Mouse (Mus musculus) CH12.LX (cell line): ENCODE data around the gene Tll2. TPM values are rescaled to one million over a fixed set of nuclear protein-coding genes. Genes with fewer than 3 reads are reported as not detected.
A peak's percentile ranks its signal among the peaks of the same experiment; 100 is the strongest.

ENCODE experiments used
- DNase-seq: peaks from one replicate; pipeline ENCODE4 v3.0.0-alpha.2; 2013; ENCODE audit errors: extremely low read depth
- H3K27ac ChIP-seq: 2 replicates; pipeline ENCODE4 v1.5.1; 2012; ENCODE audit warnings: low read depth, mild to moderate bottlenecking, control low read depth, moderate library complexity; ENCODE audit not compliant: insufficient read depth
- H3K27me3 ChIP-seq: replicated peaks from 2 replicates; pipeline ENCODE3; 2012; ENCODE audit warnings: inconsistent platforms
- H3K36me3 ChIP-seq, 2 experiments: replicated peaks in 1 of 2; 2 replicates each; pipeline versions ENCODE3 to v1.6.1; 2012; ENCODE audit warnings: inconsistent platforms in 1 of 2, low read length in 1 of 2, mild to moderate bottlenecking in 1 of 2, mixed read lengths in 1 of 2, moderate library complexity in 1 of 2; ENCODE audit not compliant: control insufficient read depth in 1 of 2, insufficient read depth in 1 of 2
- H3K4me1 ChIP-seq, 2 experiments: 2 replicates each; pipeline ENCODE4 v1.6.1; 2012; ENCODE audit warnings: inconsistent platforms in 1 of 2, moderate library complexity in 1 of 2; ENCODE audit not compliant: insufficient read depth in 2 of 2, control insufficient read depth in 1 of 2
- H3K4me2 ChIP-seq: 2 replicates; pipeline ENCODE4 v1.6.1; 2012; ENCODE audit warnings: low read depth, mild to moderate bottlenecking, control low read depth; ENCODE audit not compliant: poor library complexity, insufficient read depth, severe bottlenecking
- H3K4me3 ChIP-seq, 3 experiments: fragments of 150-350 bp in 1 of 3; sonication (generic) in 1 of 3; replicated peaks in 1 of 3; 2 replicates each; pipeline versions ENCODE3 to v1.5.1; 2011 to 2012; ENCODE audit warnings: low read depth in 2 of 3, low read length in 2 of 3, mild to moderate bottlenecking in 2 of 3, moderate library complexity in 2 of 3, control low read depth in 1 of 3, improper control_type of control experiment in 1 of 3, inconsistent platforms in 1 of 3, mixed read lengths in 1 of 3; ENCODE audit not compliant: poor library complexity in 1 of 3
- H3K79me2 ChIP-seq: replicated peaks from 2 replicates; pipeline ENCODE4 v1.6.1; 2012; ENCODE audit warnings: mild to moderate bottlenecking, moderate library complexity; ENCODE audit not compliant: control insufficient read depth, poor library complexity, insufficient read depth, severe bottlenecking; ENCODE audit errors: extremely low read depth
- H3K9ac ChIP-seq: 2 replicates; pipeline ENCODE4 v1.6.1; 2012; ENCODE audit warnings: low read depth, mild to moderate bottlenecking, control low read depth, moderate library complexity; ENCODE audit not compliant: insufficient read depth
- H3K9me3 ChIP-seq: replicated peaks from 2 replicates; pipeline ENCODE3; 2012; ENCODE audit warnings: low read length, inconsistent platforms, mixed read lengths
- BHLHE40 ChIP-seq: IDR thresholded peaks from 2 replicates; pipeline ENCODE4 v1.6.1; 2011; ENCODE audit warnings: mild to moderate bottlenecking, low read depth, low read length, improper control_type of control experiment
- CHD1 ChIP-seq: IDR thresholded peaks from 2 replicates; pipeline ENCODE4 v1.6.1; 2012; ENCODE audit warnings: low read depth, low read length, improper control_type of control experiment, inconsistent platforms
- CTCF ChIP-seq, 2 experiments: IDR thresholded peaks in 1 of 2; conservative IDR thresholded peaks in 1 of 2; 2 replicates each; pipeline ENCODE4 v1.5.1; 2011 to 2012; ENCODE audit warnings: low read depth in 2 of 2, low read length in 2 of 2, improper control_type of control experiment in 1 of 2, inconsistent platforms in 1 of 2, mild to moderate bottlenecking in 1 of 2, moderate library complexity in 1 of 2
- EP300 ChIP-seq: IDR thresholded peaks from 2 replicates; pipeline ENCODE4 v1.6.1; 2011; ENCODE audit warnings: low read length, improper control_type of control experiment
- MAFK ChIP-seq: IDR thresholded peaks from 2 replicates; pipeline ENCODE4 v1.6.1; 2011; ENCODE audit warnings: low read length, improper control_type of control experiment; ENCODE audit not compliant: insufficient replicate concordance
- MAX ChIP-seq: IDR thresholded peaks from 2 replicates; pipeline ENCODE4 v1.6.1; 2011; ENCODE audit warnings: low read length, improper control_type of control experiment
- MEF2A ChIP-seq: IDR thresholded peaks from 2 replicates; pipeline ENCODE4 v1.6.1; 2014; ENCODE audit warnings: low read depth, mild to moderate bottlenecking, inconsistent platforms, low read length, improper control_type of control experiment, borderline replicate concordance
- MXI1 ChIP-seq: IDR thresholded peaks from 2 replicates; pipeline ENCODE4 v1.6.1; 2011; ENCODE audit warnings: mild to moderate bottlenecking, low read depth, low read length, improper control_type of control experiment
- NRF1 ChIP-seq: IDR thresholded peaks from 2 replicates; pipeline ENCODE4 v1.6.1; 2014; ENCODE audit warnings: low read depth, mild to moderate bottlenecking, inconsistent platforms, low read length, improper control_type of control experiment, moderate library complexity
- PAX5 ChIP-seq: IDR thresholded peaks from 2 replicates; pipeline ENCODE4 v1.6.1; 2012; ENCODE audit warnings: low read length, inconsistent platforms, mixed read lengths
- POLR2A ChIP-seq: IDR thresholded peaks from 2 replicates; pipeline ENCODE4 v1.6.1; 2011; ENCODE audit warnings: low read depth, mild to moderate bottlenecking, improper control_type of control experiment, low read length
- RCOR1 ChIP-seq: conservative IDR thresholded peaks from 2 replicates; pipeline ENCODE4 v1.6.1; 2012; ENCODE audit warnings: low read depth, mild to moderate bottlenecking, inconsistent platforms, low read length, improper control_type of control experiment
- TBP ChIP-seq: conservative IDR thresholded peaks from 2 replicates; pipeline ENCODE4 v1.6.1; 2011; ENCODE audit warnings: low read depth, low read length, improper control_type of control experiment
- TCF12 ChIP-seq: IDR thresholded peaks from 2 replicates; pipeline ENCODE4 v1.6.1; 2014; ENCODE audit warnings: low read depth, mild to moderate bottlenecking, inconsistent platforms, low read length, improper control_type of control experiment
- UBTF ChIP-seq: IDR thresholded peaks from 2 replicates; pipeline ENCODE4 v1.6.1; 2012; ENCODE audit warnings: low read depth, mild to moderate bottlenecking, inconsistent platforms, low read length, improper control_type of control experiment, moderate library complexity
- USF1 ChIP-seq: IDR thresholded peaks from 2 replicates; pipeline ENCODE4 v1.6.1; 2014; ENCODE audit warnings: low read depth, mild to moderate bottlenecking, inconsistent platforms, low read length, improper control_type of control experiment
- ZC3H11A ChIP-seq: IDR thresholded peaks from 2 replicates; pipeline ENCODE4 v1.6.1; 2012; ENCODE audit warnings: low read depth, mild to moderate bottlenecking, inconsistent platforms, low read length, improper control_type of control experiment
- ZMIZ1 ChIP-seq: IDR thresholded peaks from 2 replicates; pipeline ENCODE4 v1.6.1; 2012; ENCODE audit warnings: low read depth, mild to moderate bottlenecking, inconsistent platforms, low read length, improper control_type of control experiment
- ZNF384 ChIP-seq: IDR thresholded peaks from 2 replicates; pipeline ENCODE4 v1.6.1; 2012; ENCODE audit warnings: low read depth, low read length, improper control_type of control experiment, inconsistent platforms
- dilution Hi-C: fragments of 300-500 bp; cut with MboI; formaldehyde crosslinking; loops from 2 replicates; pipeline ENCODE4 v1.14.3; 2020; ENCODE audit warnings: low sequenced_read_pairs; ENCODE audit not compliant: extremely low pct_unique_long_range_greater_than_20kb, extremely low pct_ligation_motif_present
- in situ Hi-C: fragments of 300-500 bp; cut with MboI; formaldehyde crosslinking; loops from 3 replicates; pipeline ENCODE4 v1.14.3; 2019; ENCODE audit warnings: low sequenced_read_pairs, low pct_ligation_motif_present, low pct_unique_long_range_greater_than_20kb, mixed read lengths
- polyA plus RNA-seq: library from polyadenylated mRNA; unstranded; fragments of >175 nt; gene quantifications from 2 replicates; pipeline ENCODE4 v1.2.1, GENCODE M21; 2012; ENCODE audit warnings: low read depth; ENCODE audit not compliant: insufficient read length
- total RNA-seq, 2 experiments: library from RNA; depleted of rRNA; stranded (reverse); fragments of 300-350 nt in 1 of 2; fragments of >200 nt in 1 of 2; gene quantifications; 2 replicates each; pipeline ENCODE4 v1.2.3; 2012 to 2014

Gene Tll2
- total and polyA plus RNA-seq, 3 experiments: not detected

DNA sequence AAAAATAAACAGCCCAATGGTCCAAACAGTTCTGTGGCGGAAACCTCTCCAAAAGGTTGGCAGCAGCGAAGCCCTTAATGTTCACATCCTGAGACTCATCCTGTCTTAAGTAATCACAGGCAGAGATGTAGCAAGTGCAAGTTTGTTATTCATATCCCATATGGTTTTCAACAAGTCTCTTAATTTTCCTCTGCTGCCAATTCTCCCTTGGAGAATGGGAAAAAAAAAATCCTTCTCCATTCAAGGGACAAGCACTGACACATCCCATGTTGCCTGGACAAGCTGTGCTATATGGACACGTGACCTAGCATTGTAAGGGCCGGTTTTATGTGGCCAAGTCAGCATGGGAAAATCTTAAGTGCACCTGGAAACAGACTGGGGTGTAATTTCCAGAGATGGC, 54.2 kb downstream of the Tll2 start:
- Histone ChIP-seq H3K9ac (no peak overlapping the region), H3K9me3 (no peaks in the 10 kb centered on the region)
- TF ChIP-seq MAX: no peak
- TF ChIP-seq MEF2A: no peak
- no peak for TF ChIP-seq UBTF
- TF ChIP-seq NRF1: no peak
- no peak for TF ChIP-seq TBP
- TF ChIP-seq USF1: peak; percentile 10; the same call in 1 of the 2 replicates
- TF ChIP-seq, all 38 proteins: peak for 1
- no peak overlapping the region for H3K4me2 ChIP-seq
- DNase-seq: no peak
- H3K27me3 ChIP-seq: peaks cover 32% of the 10 kb centered on the region
- dilution Hi-C loops (no loop called here), in situ Hi-C loops (no loop called here)
- H3K4me3 ChIP-seq: no peak overlapping the region
- H3K27ac ChIP-seq: no peak overlapping the region
- no peaks in the 10 kb centered on the region for H3K36me3 ChIP-seq
- H3K4me1 ChIP-seq: no peaks in the 10 kb centered on the region
- no peaks in the 10 kb centered on the region for H3K79me2 ChIP-seq

DNA sequence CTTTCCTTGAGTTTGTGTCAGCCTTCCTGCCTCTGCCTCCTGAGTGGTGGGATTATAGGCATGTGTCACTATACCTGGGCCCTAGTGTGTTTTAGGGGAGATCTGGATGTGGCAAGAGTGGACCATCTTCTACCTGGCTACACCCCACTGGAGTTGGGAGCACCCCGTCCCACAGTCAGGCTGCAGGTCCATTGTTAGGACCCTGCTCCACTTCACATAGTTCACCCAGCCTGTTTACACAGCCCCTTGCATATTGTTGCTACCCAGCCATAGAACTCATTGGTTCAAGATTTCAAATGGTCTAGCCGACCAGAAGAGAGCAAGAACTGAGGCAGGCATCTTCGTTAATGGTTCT, 54.6 kb downstream of the Tll2 start:
- Histone ChIP-seq H3K9me3 (no peaks in the 10 kb centered on the region), H3K4me3 (no peak overlapping the region), H3K27ac (no peak overlapping the region), H3K27me3 (peaks cover 32% of the 10 kb centered on the region), H3K4me2 (no peak overlapping the region), H3K4me1 (no peaks in the 10 kb centered on the region), H3K36me3 (no peaks in the 10 kb centered on the region), H3K9ac (no peak overlapping the region), H3K79me2 (no peaks in the 10 kb centered on the region)
- dilution Hi-C loops: no loop called here
- TF ChIP-seq ZC3H11A: no peak
- TF ChIP-seq ZMIZ1: no peak
- no peak for TF ChIP-seq CHD1
- no peak for TF ChIP-seq PAX5
- TF ChIP-seq ZNF384: no peak
- no peak for TF ChIP-seq POLR2A
- no peak for TF ChIP-seq BHLHE40
- no peak for TF ChIP-seq UBTF
- no peak for TF ChIP-seq TCF12
- no peak for TF ChIP-seq CTCF (conservative IDR thresholded peaks at IDR 0.05 in 1 of 2, IDR thresholded peaks at IDR 0.05 in 1 of 2; ENCODE audit: low read depth in 2 of 2, low read length in 2 of 2)
- TF ChIP-seq MXI1: no peak
- no peak for TF ChIP-seq EP300
- TF ChIP-seq MAFK: no peak
- TF ChIP-seq MAX: no peak
- no peak for TF ChIP-seq USF1
- no peak for TF ChIP-seq RCOR1
- in situ Hi-C loops: no loop called here
- no peak for DNase-seq
